Mouse (Mus musculus) left cerebral cortex, postnatal 36 days (tissue): ENCODE measurements around the gene Smad1. TPM values are rescaled to one million over a fixed set of nuclear protein-coding genes. Genes with fewer than 3 reads are reported as not detected.
"Not testable (repeated sequence)": the region's sequence is repeated elsewhere in the genome, so short reads cannot be mapped to it uniquely, and the experiment has no call there.

Experiments used
- DNase-seq, 2 experiments: peaks; one replicate each; pipeline ENCODE4 v3.0.0; 2021 to 2022; ENCODE audit warnings: low spot score in 2 of 2, mixed read lengths in 1 of 2
- intact Hi-C: fragments of 180-260 bp; cut with DNase I; formaldehyde crosslinking; loops from one replicate; pipeline ENCODE4 v1.15.1; 2025
- total RNA-seq, 2 experiments: library from RNA; stranded (reverse); gene quantifications; 2 replicates each; pipeline ENCODE4 v1.2.3; 2021

Gene Smad1
- total RNA-seq: 10 to 100 TPM; 29.4 to 30.1 TPM

- intact Hi-C loops: loop anchor here (2.0 to 5.0 kb wide), 4 partner anchors 42 to 238 kb away; partner anchors contain the start of genes Mmaa and Otud4
Measured at GRCm38 (mm10) chr8:79398994-79399650, at the start of gene Smad1. Gene Smad1 (minus strand): TSS chr8:79399518.

GRCm38 (mm10) chr8:79447260-79447853 lies 48.0 kb upstream of the Smad1 start:
- no peak for DNase-seq
- intact Hi-C loops: no loop called here

More at GRCm38 (mm10) chr8:79398994-79399650, at the start of gene Smad1:
- peak; percentile 95 to 97 for DNase-seq

- no peak for DNase-seq
- intact Hi-C loops: no loop called here
Measured at GRCm38 (mm10) chr8:79443460-79444098, 44.3 kb upstream of the Smad1 start.

DNA sequence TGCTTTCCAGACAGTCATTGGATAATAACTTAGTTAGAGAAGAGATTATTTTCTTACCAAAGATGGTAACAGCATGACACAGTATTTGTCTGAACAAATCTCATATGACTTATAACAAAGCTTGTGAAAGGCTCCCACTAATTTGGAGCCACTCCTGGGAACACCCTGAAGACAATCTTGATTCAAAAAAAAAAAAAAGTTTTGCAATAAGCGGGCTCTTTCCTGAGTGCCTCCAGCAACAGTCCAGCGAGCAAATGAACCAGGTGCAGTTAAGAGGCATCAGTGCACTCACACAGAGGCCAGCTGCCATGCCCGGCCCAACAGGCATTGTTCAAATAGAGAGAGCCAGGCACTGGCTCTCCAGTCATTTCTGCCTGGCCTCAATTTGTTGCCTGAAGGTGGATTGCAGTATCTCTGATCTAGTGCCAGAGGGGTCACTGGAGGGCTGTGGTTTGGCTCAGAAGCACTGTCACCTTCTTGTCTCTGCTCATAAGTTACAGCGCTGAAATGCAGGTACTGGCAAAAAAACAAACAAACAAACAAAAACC lies 34.7 kb upstream of the Smad1 start:
- intact Hi-C loops: no loop called here
- DNase-seq: no peak

DNA sequence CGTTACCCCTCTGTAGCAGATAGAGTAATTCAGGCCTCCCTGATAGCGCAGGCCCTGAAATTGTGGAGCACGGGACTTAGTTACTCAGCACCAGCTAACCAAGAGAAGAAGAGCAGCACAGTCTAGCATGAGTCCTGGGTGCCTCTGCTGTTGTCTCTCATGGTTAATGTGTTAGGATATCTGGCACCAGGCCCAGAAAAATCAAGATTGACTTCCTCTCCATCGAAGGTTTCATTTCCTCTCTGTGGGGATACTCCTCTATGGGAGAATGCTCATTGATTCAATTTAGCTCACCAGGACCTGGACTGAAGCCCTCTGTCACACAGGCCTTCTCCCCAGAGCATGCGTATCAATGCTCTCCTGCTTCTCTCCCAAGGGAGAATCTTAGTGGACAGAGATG lies 15.6 kb upstream of the Smad1 start:
- intact Hi-C loops: no loop called here
- DNase-seq: no peak

DNA sequence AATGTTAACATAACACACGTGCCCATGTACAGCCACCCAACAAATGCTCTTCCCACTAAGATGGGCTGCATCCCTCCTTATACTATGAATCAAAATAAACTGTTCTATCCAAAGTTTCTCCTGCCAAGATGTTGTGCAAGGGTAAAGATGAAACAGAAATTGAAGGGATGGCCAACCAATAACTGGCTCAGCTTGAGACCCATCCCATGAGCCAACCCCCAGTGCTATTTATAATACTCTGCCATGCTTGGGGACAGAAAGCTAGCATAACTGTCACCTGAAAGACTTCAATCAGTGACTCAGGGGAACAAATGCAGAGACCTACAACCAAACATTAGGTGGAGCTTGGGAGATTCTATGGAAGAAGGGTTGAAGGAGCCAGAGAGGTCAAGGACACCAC lies 11.2 kb upstream of the Smad1 start:
- DNase-seq: no peak
- intact Hi-C loops: no loop called here

GRCm38 (mm10) chr8:79407356-79407755 lies 8.0 kb upstream of the Smad1 start:
- intact Hi-C loops: not testable (repeated sequence)

DNA sequence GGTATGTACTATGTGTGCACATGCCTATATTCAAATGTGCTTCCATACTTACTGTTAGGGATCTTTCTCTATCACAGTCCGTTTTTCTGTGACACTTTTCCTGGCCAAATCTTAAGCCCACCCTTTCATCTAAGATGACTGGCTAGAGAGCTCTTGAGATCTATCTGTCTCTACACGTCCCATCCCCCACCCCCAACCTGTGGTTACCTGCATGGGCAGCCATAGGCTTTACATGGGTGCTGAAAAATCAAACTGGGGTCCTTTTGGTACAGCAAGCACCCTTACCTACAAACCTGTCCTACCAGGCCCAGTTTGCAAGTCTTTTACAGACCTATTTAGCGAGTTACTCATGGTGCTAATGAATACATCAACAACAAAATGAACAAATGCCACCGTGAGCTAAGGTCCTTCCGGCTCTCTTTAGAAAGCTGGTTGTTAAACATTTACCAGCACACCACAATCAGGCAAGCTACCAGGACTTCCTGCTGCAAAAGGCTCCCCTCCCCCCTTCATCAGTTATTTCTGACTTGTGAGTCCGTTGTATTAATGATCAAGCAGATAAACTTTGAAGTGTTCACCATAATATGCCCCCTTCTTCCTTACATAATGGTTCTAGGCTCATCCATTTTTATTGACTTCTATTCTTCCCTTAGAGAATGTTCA lies 5.7 kb upstream of the Smad1 start:
- intact Hi-C loops: no loop called here
- DNase-seq: no peak

More at GRCm38 (mm10) chr8:79407356-79407755, 8.0 kb upstream of the Smad1 start:
- DNase-seq: not testable (repeated sequence)

DNA sequence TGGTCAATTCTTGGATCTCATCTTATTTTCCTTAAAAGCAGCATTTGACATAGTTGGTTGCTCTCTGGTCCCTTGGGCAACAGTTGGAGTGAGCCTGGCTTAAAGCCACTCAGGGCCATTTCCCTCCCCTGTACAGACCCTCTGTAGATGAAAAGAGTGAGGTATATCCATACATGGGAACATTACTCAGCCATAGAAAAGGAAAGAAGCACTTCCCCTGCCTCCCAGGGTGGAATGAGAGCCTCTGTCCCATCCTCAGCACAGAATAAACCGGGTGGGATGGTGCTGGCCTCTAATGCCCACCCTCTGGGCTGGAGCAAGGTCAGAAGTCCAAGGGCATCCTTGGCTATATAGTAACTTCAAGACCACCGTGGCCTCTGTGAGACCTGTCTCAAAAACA lies 1.4 kb upstream of the Smad1 start:
- no peak for DNase-seq
- intact Hi-C loops: no loop called here

- intact Hi-C loops: loop anchor here (2.0 to 5.0 kb wide), 4 partner anchors 41 to 239 kb away; partner anchors contain the start of genes Mmaa and Otud4
- peak; percentile 37 to 52 for DNase-seq
Measured at GRCm38 (mm10) chr8:79398251-79398981, 902 bp downstream of the Smad1 start.

- intact Hi-C loops: loop anchor here (2.0 to 5.0 kb wide), 4 partner anchors 40 to 240 kb away; partner anchors contain the start of genes Mmaa and Otud4
- peak in 1 of 2 experiments; percentile 47 for DNase-seq
Measured at GRCm38 (mm10) chr8:79397705-79398250, 1.5 kb downstream of the Smad1 start.

- intact Hi-C loops: loop anchor here (5.0 kb wide), 3 partner anchors 40 to 240 kb away; partner anchors contain the start of gene Otud4
- DNase-seq: no peak
Measured at GRCm38 (mm10) chr8:79396911-79397310, 2.4 kb downstream of the Smad1 start.

GRCm38 (mm10) chr8:79394009-79394408 lies 5.3 kb downstream of the Smad1 start:
- DNase-seq: no peak
- intact Hi-C loops: no loop called here

GRCm38 (mm10) chr8:79393215-79393614 lies 6.1 kb downstream of the Smad1 start:
- intact Hi-C loops: no loop called here
- DNase-seq: no peak

DNA sequence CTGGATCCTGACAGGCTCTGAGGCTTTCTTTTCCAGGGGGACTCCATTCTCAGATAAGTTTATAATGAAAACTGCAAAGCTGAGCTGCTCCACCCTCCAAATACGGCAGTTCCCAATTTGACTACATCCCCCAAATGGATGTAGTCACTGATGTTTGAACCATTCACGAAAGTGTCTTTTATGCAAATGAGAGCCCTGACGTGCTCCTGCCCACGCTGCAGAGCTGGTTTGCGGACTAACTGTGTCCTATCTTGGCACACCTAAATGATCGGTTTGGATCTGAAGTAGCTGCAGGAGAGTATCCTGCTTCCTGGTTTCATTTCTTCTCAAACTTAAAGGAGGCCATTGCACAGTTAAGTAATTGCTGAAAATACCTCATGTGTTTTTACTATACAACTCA lies 6.7 kb downstream of the Smad1 start:
- DNase-seq: no peak
- intact Hi-C loops: no loop called here

DNA sequence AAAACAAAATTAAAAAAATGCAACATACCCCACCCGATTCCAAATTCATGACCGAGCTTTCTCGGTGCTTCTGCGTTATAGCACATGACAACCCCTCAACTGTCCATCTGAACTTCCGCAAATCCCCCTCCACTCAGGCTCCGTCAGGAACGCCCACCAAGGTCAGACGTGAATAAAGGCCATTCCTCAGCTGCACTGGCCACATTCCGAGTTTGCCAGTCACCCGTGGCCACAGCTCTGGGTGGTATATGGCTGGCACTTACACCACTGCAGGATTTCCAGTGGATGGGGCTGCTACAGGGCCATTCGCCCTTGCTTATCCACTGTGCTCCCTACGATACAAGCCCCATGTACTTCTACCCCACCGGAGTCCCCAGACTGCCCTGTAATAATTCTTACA lies 7.9 kb downstream of the Smad1 start:
- intact Hi-C loops: no loop called here
- no peak for DNase-seq

- intact Hi-C loops: no loop called here
Measured at GRCm38 (mm10) chr8:79389074-79389786, 10.1 kb downstream of the Smad1 start.

DNA sequence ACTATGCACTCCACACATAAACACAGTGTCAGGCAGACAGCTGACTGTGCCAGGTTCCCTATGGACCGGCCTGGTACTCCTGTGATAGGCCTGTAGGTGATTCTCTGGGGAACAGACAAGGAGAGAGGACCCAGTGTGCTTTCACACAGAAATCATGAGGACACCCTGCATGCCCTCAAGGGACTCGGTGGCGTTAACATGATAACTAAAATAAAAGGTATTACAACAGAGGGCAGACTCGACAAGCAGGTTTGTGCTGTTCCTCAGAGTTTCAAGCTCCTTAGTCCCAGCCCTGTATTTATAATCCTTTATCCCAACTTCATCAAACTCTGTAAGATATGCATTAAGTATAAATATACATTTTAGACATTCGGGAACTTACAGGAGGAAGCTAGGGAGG lies 12.5 kb downstream of the Smad1 start:
- no peak for DNase-seq
- intact Hi-C loops: no loop called here

More at GRCm38 (mm10) chr8:79389074-79389786, 10.1 kb downstream of the Smad1 start:
- no peak for DNase-seq
